Mouse (Mus musculus) MN1 (cell line): ENCODE results near the gene Gm32717.
"Not testable (repeated sequence)": the region's sequence is repeated elsewhere in the genome, so short reads cannot be mapped to it uniquely, and the experiment has no call there.

ENCODE experiments used
- DNase-seq: peaks from one replicate; pipeline ENCODE4 v3.0.0-alpha.2; 2016; ENCODE audit warnings: low spot score

Gene Gm32717

DNA sequence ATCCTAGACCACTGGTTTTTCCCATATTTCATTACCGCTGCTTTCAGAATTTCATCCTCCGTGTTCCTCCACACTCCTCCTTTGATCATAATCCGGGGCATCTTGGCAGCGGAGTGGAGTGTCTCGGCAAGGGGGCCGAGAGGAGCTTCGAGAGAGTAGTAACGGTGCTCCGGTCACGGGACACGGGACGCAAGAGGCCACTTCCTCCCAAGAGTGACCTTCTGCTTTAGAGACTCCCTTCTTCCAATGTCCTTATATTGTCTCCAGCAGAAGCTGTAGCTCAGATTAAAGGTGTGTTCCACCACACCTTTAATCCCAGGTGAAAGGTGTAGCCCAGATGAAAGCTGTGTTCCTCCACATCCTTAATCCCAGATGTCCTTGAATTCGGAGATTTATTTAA is at the start of gene Gm32717:
Gm32717 (minus strand) TSS at position 101 of the 400 bp plus-strand sequence.
- not testable (repeated sequence) for DNase-seq

DNA sequence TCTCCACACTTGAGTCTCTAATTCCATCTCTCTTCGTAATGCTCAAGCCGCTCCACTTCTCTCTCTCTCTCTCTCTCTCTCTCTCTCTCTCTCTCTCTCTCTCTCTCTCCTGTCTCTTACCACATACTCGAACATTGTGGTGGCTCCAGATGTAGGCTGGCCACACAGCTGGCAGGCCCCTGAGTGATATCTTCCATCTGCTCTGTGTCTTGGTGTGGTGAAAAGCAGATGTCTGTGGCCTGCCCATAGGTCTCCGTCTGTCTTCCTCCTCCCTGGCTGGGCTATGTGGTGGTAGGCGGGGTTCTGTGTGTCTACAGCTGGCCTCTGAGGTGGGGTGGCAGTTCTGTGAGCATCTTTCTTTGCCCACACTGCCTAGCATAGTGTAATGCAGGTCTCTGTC is 42.4 kb upstream of the Gm32717 start:
- not testable (repeated sequence) for DNase-seq

DNA sequence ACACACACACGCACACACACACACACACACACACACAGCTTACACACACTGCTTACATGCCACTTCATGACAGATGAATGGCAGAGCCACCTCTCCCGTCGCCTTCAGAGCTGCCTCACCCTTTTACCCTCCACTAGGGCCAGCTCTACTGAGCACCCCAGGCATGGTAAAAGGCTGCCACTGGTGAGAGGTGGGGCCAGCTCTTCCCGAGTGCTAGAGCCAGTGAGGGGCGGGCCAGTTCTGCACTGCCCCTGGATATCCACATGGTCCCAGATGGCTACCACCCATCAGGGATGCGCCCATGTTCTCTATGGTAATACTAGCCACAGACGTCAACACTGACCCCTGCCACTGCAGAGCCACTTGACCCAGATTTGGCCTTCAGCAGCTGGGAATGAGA is 42.0 kb upstream of the Gm32717 start:
- DNase-seq = not testable (repeated sequence)

DNA sequence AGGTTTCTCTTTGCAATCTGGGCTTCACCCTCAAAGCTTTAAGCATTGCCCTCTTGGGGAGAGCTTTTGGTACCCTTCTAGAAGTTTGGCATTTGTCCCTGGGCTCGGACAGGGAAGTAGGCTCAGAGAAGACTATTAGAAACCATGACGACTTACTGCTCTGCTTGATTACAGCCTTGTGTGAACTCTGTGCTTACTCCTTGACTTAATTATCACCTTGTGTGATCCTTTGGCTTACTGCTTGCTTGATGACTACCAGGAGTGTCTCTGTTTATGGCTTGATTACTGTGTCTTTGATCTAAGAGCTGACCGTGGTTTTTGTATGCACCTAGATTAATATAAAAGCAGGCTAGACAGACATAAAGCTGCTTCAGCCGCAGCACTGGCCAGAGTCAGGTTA is 37.5 kb upstream of the Gm32717 start:
- DNase-seq = not testable (repeated sequence)

DNA sequence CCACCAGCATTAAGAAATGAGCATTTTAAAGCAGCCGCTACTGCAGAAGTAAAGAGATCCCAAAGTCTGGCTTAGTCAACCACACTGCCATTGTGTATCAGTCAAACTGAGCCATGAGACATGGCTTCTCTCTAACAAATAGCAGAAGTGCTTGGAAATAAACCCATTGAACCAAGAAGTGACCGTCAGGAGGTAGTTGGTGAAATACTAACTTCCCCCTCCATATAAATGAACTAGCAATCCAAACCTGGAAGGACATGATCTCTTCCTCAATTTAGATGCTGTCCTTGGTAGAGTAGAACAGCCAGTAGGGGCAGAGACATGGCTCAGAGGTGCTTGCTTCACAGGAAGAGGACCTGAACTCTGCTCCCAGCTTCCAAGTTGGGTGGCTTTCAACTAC is 30.8 kb upstream of the Gm32717 start:
- DNase-seq = not testable (repeated sequence)

DNA sequence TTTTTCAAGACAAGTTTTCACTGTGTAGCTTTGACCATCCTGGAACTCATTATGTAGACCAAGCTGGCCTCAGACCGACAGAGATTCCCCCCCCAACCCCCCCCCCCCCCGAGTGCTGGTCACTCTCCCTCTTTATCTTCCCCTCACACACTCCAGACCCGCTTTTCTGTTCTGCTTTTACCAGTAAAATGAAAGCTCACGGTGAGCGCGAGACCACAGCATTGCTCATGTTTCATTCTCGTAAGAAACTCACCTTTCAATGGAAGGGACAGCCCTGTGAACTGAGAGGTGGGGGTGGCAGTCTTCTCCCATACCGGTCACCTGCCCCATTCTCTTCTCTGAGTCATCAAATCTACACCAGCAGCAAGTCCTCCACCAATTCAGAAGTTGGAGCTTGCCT is 28.2 kb upstream of the Gm32717 start:
- DNase-seq = not testable (repeated sequence)

DNA sequence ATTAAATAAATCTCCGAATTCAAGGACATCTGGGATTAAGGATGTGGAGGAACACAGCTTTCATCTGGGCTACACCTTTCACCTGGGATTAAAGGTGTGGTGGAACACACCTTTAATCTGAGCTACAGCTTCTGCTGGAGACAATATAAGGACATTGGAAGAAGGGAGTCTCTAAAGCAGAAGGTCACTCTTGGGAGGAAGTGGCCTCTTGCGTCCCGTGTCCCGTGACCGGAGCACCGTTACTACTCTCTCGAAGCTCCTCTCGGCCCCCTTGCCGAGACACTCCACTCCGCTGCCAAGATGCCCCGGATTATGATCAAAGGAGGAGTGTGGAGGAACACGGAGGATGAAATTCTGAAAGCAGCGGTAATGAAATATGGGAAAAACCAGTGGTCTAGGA is 17.8 kb upstream of the Gm32717 start, which contains the start of gene Gm32802:
Gm32802 (plus strand) TSS at position 301 of the 400 bp plus-strand sequence.
- DNase-seq = not testable (repeated sequence)

DNA sequence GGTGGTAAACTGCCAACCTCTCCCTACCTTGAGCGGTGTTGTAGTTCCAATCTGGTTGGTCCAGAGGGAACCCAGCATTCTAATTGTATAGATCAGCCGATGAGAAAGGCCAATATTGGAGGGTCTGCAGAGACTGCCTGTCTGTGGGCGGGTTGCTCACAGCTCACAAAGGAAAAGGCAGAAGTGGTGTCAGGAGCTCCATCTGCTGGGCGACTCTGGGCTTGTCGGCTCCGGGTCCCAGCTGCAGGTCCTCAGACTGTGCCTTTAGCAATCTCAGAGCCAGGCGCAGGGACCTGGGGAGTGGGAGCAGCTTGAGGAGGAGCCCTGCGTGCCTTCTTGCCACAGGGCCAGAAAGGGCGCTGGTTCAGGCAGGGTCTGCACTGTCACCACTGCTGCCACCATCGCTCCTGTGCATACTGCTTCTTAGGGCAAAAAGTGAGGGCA is 10.3 kb upstream of the Gm32717 start:
- peak; percentile 69 for DNase-seq

DNA sequence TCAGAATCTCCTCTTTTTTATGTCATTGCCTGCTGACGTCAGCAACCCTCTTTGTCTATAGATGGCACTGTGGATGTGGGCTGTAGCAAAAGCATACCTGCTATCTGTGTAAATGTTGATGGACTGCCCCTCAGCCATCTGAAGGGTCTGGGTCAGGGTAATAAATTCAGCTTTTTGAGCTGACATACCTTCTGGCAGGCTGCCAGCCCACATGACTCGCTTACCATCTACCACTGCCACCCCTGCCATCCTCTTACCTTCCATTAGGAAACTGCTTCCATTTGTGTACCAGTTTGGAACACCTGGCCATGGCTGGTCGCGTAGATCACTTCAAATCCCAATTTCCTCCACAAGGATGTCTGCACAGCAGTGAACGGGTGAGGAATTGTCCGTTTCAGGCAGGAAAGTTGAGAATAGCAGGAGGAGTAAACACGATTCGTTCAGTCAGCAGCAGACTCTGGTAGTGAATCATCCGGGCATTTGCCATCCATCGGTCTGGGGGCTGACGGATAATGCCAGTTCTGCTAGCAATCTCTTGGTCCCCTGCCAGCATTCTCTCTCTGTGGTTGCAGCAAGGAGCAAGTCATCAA is 8.5 kb upstream of the Gm32717 start:
- peak; percentile 71 for DNase-seq

DNA sequence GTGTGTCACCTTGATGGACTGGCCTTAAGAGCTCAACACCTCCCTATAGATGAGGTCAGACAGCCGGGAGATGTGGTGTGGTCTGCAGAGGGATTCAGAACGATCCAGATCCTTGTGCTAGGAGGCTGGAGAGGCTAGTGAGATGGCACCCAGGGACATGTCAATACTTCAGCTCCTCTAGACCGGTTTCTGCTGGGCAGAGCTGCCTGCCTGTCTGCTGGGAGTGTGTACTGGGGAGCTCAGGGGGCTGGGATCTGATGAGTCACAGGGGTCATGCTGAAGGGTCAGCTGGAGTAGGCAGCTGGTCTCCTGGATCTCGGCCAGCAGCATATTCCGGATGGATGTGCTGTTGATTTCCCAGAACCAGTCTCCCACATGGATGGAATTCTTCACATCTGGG is 8.0 kb downstream of the Gm32717 start:
- not testable (repeated sequence) for DNase-seq

DNA sequence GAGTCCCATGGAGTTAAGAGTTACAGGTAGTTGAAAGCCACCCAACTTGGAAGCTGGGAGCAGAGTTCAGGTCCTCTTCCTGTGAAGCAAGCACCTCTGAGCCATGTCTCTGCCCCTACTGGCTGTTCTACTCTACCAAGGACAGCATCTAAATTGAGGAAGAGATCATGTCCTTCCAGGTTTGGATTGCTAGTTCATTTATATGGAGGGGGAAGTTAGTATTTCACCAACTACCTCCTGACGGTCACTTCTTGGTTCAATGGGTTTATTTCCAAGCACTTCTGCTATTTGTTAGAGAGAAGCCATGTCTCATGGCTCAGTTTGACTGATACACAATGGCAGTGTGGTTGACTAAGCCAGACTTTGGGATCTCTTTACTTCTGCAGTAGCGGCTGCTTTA is 13.0 kb downstream of the Gm32717 start:
- not testable (repeated sequence) for DNase-seq

DNA sequence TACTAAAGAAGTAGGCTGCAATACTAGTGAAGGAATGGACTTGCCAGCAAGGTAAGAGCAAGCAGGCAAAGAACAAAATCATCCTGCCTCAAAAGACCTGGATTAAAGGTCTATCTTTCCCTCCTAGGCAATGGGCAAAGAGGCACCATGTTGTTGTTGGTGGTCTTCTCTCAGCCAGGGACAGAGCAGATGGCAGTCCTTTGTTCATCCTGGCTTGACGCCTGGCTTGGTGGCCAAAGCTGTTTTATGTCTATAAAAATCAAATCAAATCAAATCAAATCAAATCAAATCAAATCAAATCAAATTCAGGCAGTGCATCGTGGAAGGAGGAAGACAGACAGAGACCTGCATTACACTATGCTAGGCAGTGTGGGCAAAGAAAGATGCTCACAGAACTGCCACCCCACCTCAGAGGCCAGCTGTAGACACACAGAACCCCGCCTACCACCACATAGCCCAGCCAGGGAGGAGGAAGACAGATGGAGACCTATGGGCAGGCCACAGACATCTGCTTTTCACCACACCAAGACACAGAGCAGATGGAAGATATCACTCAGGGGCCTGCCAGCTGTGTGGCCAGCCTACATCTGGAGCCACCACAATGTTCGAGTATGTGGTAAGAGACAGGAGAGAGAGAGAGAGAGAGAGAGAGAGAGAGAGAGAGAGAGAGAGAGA is 24.7 kb downstream of the Gm32717 start:
- not testable (repeated sequence) for DNase-seq

DNA sequence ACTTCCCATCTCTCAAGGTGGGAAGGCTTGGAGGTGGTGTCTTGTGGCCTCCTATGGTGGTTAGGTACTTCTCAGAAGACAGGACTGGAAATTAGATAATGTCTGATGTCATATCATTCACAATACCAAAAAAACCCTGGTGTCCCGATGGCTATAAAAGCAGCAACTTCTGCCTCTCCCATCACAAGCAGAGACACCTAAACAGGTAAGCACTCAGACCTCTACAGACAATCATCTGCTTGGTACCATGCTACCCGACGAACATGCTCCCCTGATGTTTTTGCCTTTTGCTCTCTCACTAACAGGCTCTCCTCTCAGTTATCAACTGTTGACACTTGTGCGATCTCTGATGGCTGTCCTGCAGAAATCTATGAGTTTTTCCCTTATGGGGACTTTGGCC is 35.9 kb downstream of the Gm32717 start, which contains the start of gene Il22:
Il22 (plus strand) TSS at position 301 of the 400 bp plus-strand sequence.
- no peak for DNase-seq

DNA sequence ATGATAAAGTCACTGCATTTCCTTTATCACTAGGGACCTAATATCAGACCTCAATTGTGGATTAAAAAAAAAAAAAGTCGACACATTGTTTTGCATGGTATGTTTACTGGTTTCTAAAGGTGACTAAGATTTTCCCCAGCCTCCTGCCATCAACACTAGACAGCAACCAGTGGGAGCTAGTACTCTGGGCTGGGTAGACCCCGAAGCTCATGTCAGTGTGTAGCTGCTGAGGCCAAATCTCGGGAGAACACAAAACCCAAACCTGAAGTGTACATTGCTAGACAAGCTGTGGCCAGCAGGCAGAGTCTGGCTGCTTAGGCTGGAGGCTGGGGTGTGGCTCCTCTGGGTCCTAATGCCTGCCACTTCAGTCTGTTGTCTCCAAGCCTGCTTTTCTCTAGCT is 45.4 kb downstream of the Gm32717 start:
- DNase-seq = peak; percentile 32
